Mouse (Mus musculus): ENCODE data around the gene Ccser1. TPM values are rescaled to one million over a fixed set of nuclear protein-coding genes. Genes with fewer than 3 reads are reported as not detected.
A peak's percentile ranks its signal among the peaks of the same experiment; 100 is the strongest.

Ccser1 gene
- total RNA-seq (2022): 10 to 100 TPM; 29.2 to 39.4 (median 30.2) TPM

- peak; percentile 51 to 64 for DNase-seq (ENCODE audit: low spot score in 2 of 2)
Observed at GRCm38 (mm10) chr6:61179949-61180755, at the start of gene Ccser1. Gene Ccser1 (plus strand): TSS chr6:61180324.

- DNase-seq (ENCODE audit: low spot score in 2 of 2): no peak
Observed at GRCm38 (mm10) chr6:61136436-61136835, 43.7 kb upstream of the Ccser1 start.

- no peak for DNase-seq (ENCODE audit: low spot score in 2 of 2)
Observed at GRCm38 (mm10) chr6:61143031-61143430, 37.1 kb upstream of the Ccser1 start.

GRCm38 (mm10) chr6:61152924-61153323, 27.2 kb upstream of the Ccser1 start:
- no peak for DNase-seq (ENCODE audit: low spot score in 2 of 2)

GRCm38 (mm10) chr6:61154654-61155053, 25.5 kb upstream of the Ccser1 start:
- no peak for DNase-seq (ENCODE audit: low spot score in 2 of 2)

GRCm38 (mm10) chr6:61155059-61155629, 25.0 kb upstream of the Ccser1 start:
- no peak for DNase-seq (ENCODE audit: low spot score in 2 of 2)

- no peak for DNase-seq (ENCODE audit: low spot score in 2 of 2)
Observed at GRCm38 (mm10) chr6:61155718-61156117, 24.4 kb upstream of the Ccser1 start.

GRCm38 (mm10) chr6:61162117-61162516, 18.0 kb upstream of the Ccser1 start:
- DNase-seq (ENCODE audit: low spot score in 2 of 2): no peak

GRCm38 (mm10) chr6:61166891-61167290, 13.2 kb upstream of the Ccser1 start:
- DNase-seq (ENCODE audit: low spot score in 2 of 2): no peak

GRCm38 (mm10) chr6:61176126-61176525, 4.0 kb upstream of the Ccser1 start:
- DNase-seq (ENCODE audit: low spot score in 2 of 2): no peak

GRCm38 (mm10) chr6:61177476-61177875, 2.6 kb upstream of the Ccser1 start:
- DNase-seq (ENCODE audit: low spot score in 2 of 2): no peak

GRCm38 (mm10) chr6:61179641-61179948, 529 bp upstream of the Ccser1 start:
- no peak for DNase-seq (ENCODE audit: low spot score in 2 of 2)

- peak; percentile 19 to 22 for DNase-seq (ENCODE audit: low spot score in 2 of 2)
Observed at GRCm38 (mm10) chr6:61180756-61181191, 650 bp downstream of the Ccser1 start.

- DNase-seq (ENCODE audit: low spot score in 2 of 2): no peak
Observed at GRCm38 (mm10) chr6:61189029-61189428, 8.9 kb downstream of the Ccser1 start.

GRCm38 (mm10) chr6:61191597-61192386, 11.7 kb downstream of the Ccser1 start:
- no peak for DNase-seq (ENCODE audit: low spot score in 2 of 2)

GRCm38 (mm10) chr6:61203344-61203743, 23.2 kb downstream of the Ccser1 start:
- DNase-seq (ENCODE audit: low spot score in 2 of 2): no peak

- DNase-seq (ENCODE audit: low spot score in 2 of 2): no peak
Observed at GRCm38 (mm10) chr6:61206042-61206441, 25.9 kb downstream of the Ccser1 start.

GRCm38 (mm10) chr6:61206619-61207018, 26.5 kb downstream of the Ccser1 start:
- DNase-seq (ENCODE audit: low spot score in 2 of 2): no peak

- no peak for DNase-seq (ENCODE audit: low spot score in 2 of 2)
Observed at GRCm38 (mm10) chr6:61210061-61210737, 30.1 kb downstream of the Ccser1 start.

- DNase-seq (ENCODE audit: low spot score in 2 of 2): no peak
Observed at GRCm38 (mm10) chr6:61215705-61216104, 35.6 kb downstream of the Ccser1 start.

- no peak for DNase-seq (ENCODE audit: low spot score in 2 of 2)
Observed at GRCm38 (mm10) chr6:61216514-61216913, 36.4 kb downstream of the Ccser1 start.

- no peak for DNase-seq (ENCODE audit: low spot score in 2 of 2)
Observed at GRCm38 (mm10) chr6:61217717-61218116, 37.6 kb downstream of the Ccser1 start.

Data from left cerebral cortex, adult 8-10 months (tissue).